Mouse (Mus musculus) cortical plate, adult 2 months (tissue): ENCODE measurements at regions not wholly inside any gene's neighbourhood (a gene's known extent, or its start where the extent isn't known, plus 50 kb on each side); places are given as distances from the start of the nearest gene placed in this dataset.
"Not testable (repeated sequence)": the region's sequence is repeated elsewhere in the genome, so short reads cannot be mapped to it uniquely, and the experiment has no call there.

Source experiments
- H3K27ac ChIP-seq: fragments of 200-500 bp; 2 replicates; pipeline ENCODE4 v1.5.1; 2012; ENCODE audit warnings: low read length, control low read depth, inconsistent platforms; ENCODE audit not compliant: insufficient read depth
- H3K4me1 ChIP-seq: fragments of 200-500 bp; 2 replicates; pipeline ENCODE4 v1.6.1; 2011; ENCODE audit warnings: low read length; ENCODE audit not compliant: control insufficient read depth, insufficient read depth
- H3K4me3 ChIP-seq: fragments of 200-500 bp; 2 replicates; pipeline ENCODE4 v1.5.1; 2011; ENCODE audit warnings: mild to moderate bottlenecking, low read length, control low read depth; ENCODE audit not compliant: insufficient read depth
- CTCF ChIP-seq: fragments of 200-500 bp; IDR thresholded peaks from 2 replicates; pipeline ENCODE4 v1.5.1; 2011; ENCODE audit warnings: mild to moderate bottlenecking, control low read depth, low read length; ENCODE audit not compliant: insufficient read depth; ENCODE audit errors: extremely low read depth
- POLR2A ChIP-seq: fragments of 200-500 bp; IDR thresholded peaks from 2 replicates; pipeline ENCODE4 v1.6.1; 2011; ENCODE audit warnings: mild to moderate bottlenecking, low read length, control low read depth; ENCODE audit not compliant: insufficient read depth; ENCODE audit errors: extremely low read depth

- no peak overlapping the region for H3K27ac ChIP-seq
- H3K4me1 ChIP-seq = no peaks in the 10 kb centered on the region
- TF ChIP-seq POLR2A = no peak
- TF ChIP-seq CTCF = peak; percentile 48; the same call in 1 of the 2 replicates
- no peak overlapping the region for H3K4me3 ChIP-seq
Observed at GRCm38 (mm10) chr4:49958275-49958674, 112.7 kb upstream of the Grin3a start.

- Histone ChIP-seq H3K27ac (no peak overlapping the region), H3K4me3 (no peak overlapping the region), H3K4me1 (no peaks in the 10 kb centered on the region)
- TF ChIP-seq POLR2A = no peak
- no peak for TF ChIP-seq CTCF
Observed at GRCm38 (mm10) chr4:49956855-49957254, 111.3 kb upstream of the Grin3a start.

- Histone ChIP-seq H3K4me1 (no peaks in the 10 kb centered on the region), H3K27ac (no peak overlapping the region), H3K4me3 (no peak overlapping the region)
- no peak for TF ChIP-seq POLR2A
Observed at GRCm38 (mm10) chr4:49946306-49946705, 100.8 kb upstream of the Grin3a start.

GRCm38 (mm10) chr4:49937471-49937870, 91.9 kb upstream of the Grin3a start:
- Histone ChIP-seq H3K27ac (no peak overlapping the region), H3K4me3 (no peak overlapping the region), H3K4me1 (no peaks in the 10 kb centered on the region)
- TF ChIP-seq POLR2A = no peak
- no peak for TF ChIP-seq CTCF

GRCm38 (mm10) chr4:49929636-49930035, 84.1 kb upstream of the Grin3a start:
- H3K4me3 ChIP-seq, H3K4me1 ChIP-seq, H3K27ac ChIP-seq: not testable (repeated sequence)

- no peak for TF ChIP-seq POLR2A
- no peak for TF ChIP-seq CTCF
- no peak overlapping the region for H3K27ac ChIP-seq
- no peak overlapping the region for H3K4me3 ChIP-seq
- no peaks in the 10 kb centered on the region for H3K4me1 ChIP-seq
Observed at GRCm38 (mm10) chr4:49927045-49927444, 81.5 kb upstream of the Grin3a start.

- no peak overlapping the region for H3K27ac ChIP-seq
- H3K4me1 ChIP-seq = peaks cover 5% of the 10 kb centered on the region; the same call in 1 of the 2 replicates
- TF ChIP-seq POLR2A = no peak
- TF ChIP-seq CTCF = no peak
- H3K4me3 ChIP-seq = no peak overlapping the region
Observed at GRCm38 (mm10) chr4:49914221-49914620, 68.7 kb upstream of the Grin3a start.

- no peak for TF ChIP-seq POLR2A
- TF ChIP-seq CTCF = no peak
Observed at GRCm38 (mm10) chr4:49913636-49914035, 68.1 kb upstream of the Grin3a start.

More at GRCm38 (mm10) chr4:49913636-49914035, 68.1 kb upstream of the Grin3a start:
- H3K4me3 ChIP-seq = no peak overlapping the region
- H3K27ac ChIP-seq = peak overlapping the region; percentile 65; the same call in 1 of the 2 replicates
- peaks cover 5% of the 10 kb centered on the region; the same call in 1 of the 2 replicates for H3K4me1 ChIP-seq
